Mouse (Mus musculus) erythroblast, embryonic 14.5 days (primary cell): ENCODE measurements around the gene Lpin1. TPM values are rescaled to one million over a fixed set of nuclear protein-coding genes. Genes with fewer than 3 reads are reported as not detected.

Source experiments
- H3K27me3 ChIP-seq: 2 replicates; pipeline ENCODE4 v1.6.1; 2012; ENCODE audit warnings: inconsistent platforms; ENCODE audit not compliant: control insufficient read depth
- H3K36me3 ChIP-seq: 2 replicates; pipeline ENCODE4 v1.6.1; 2012; ENCODE audit warnings: mild to moderate bottlenecking, inconsistent platforms; ENCODE audit not compliant: control insufficient read depth
- H3K4me1 ChIP-seq: 2 replicates; pipeline ENCODE4 v1.6.1; 2012; ENCODE audit warnings: inconsistent platforms; ENCODE audit not compliant: control insufficient read depth
- H3K4me3 ChIP-seq: replicated peaks from 2 replicates; pipeline ENCODE3; 2012; ENCODE audit warnings: moderate library complexity, mild to moderate bottlenecking, inconsistent platforms
- H3K9me3 ChIP-seq: 2 replicates; pipeline ENCODE4 v1.6.1; 2012; ENCODE audit warnings: low read length, inconsistent platforms, mixed read lengths; ENCODE audit not compliant: control insufficient read depth
- GATA1 ChIP-seq: IDR thresholded peaks from 2 replicates; pipeline ENCODE4 v1.6.1; 2012; ENCODE audit warnings: low read length, inconsistent platforms, mixed read lengths
- TAL1 ChIP-seq: IDR thresholded peaks from 3 replicates; pipeline ENCODE4 v1.6.1; 2012; ENCODE audit warnings: low read length, inconsistent platforms, mixed read lengths
- polyA plus RNA-seq: library from polyadenylated mRNA; stranded (reverse); fragments of >175 nt; gene quantifications from 2 replicates; pipeline ENCODE4 v1.2.3, GENCODE M21; 2012

The Lpin1 gene
- polyA plus RNA-seq: 0.02 and 0.03 TPM in 2 replicates

- Histone ChIP-seq H3K4me3 (no peak within 1 kb of the TSS), H3K4me1 (no peaks in the 10 kb centered on the region), H3K27me3 (no peaks in the 10 kb centered on the region), H3K36me3 (no peaks in the 10 kb centered on the region), H3K9me3 (no peaks in the 10 kb centered on the region)
- TF ChIP-seq TAL1 (no peak), GATA1 (no peak)
Observed at GRCm38 (mm10) chr12:16610936-16611335, at the start of gene Lpin1. Gene Lpin1 (minus strand): TSS chr12:16610966.

- Histone ChIP-seq H3K27me3 (peaks cover 14% of the 10 kb centered on the region), H3K4me3 (no peak overlapping the region), H3K36me3 (no peaks in the 10 kb centered on the region), H3K9me3 (no peaks in the 10 kb centered on the region), H3K4me1 (no peaks in the 10 kb centered on the region)
- TF ChIP-seq GATA1 (no peak), TAL1 (no peak)
Observed at GRCm38 (mm10) chr12:16656906-16657875, 46.4 kb upstream of the Lpin1 start.

GRCm38 (mm10) chr12:16655604-16656003 is 44.8 kb upstream of the Lpin1 start:
- Histone ChIP-seq H3K9me3 (no peaks in the 10 kb centered on the region), H3K27me3 (peaks cover 14% of the 10 kb centered on the region), H3K4me3 (no peak overlapping the region), H3K4me1 (no peaks in the 10 kb centered on the region), H3K36me3 (no peaks in the 10 kb centered on the region)
- TF ChIP-seq TAL1 (no peak), GATA1 (no peak)

GRCm38 (mm10) chr12:16653332-16654093 is 42.7 kb upstream of the Lpin1 start, which contains the start of gene Ntsr2:
Gene Ntsr2 (plus strand): TSS chr12:16653382.
- Histone ChIP-seq H3K9me3 (no peaks in the 10 kb centered on the region), H3K4me1 (no peaks in the 10 kb centered on the region), H3K27me3 (peaks cover 14% of the 10 kb centered on the region), H3K4me3 (no peak within 1 kb of the TSS), H3K36me3 (no peaks in the 10 kb centered on the region)
- no peak for TF ChIP-seq TAL1
- TF ChIP-seq GATA1: no peak

- peaks cover 13% of the 10 kb centered on the region for H3K27me3 ChIP-seq
- H3K36me3 ChIP-seq: no peaks in the 10 kb centered on the region
- no peak overlapping the region for H3K4me3 ChIP-seq
- H3K4me1 ChIP-seq: no peaks in the 10 kb centered on the region
- TF ChIP-seq GATA1: no peak
- TF ChIP-seq TAL1: no peak
- H3K9me3 ChIP-seq: no peaks in the 10 kb centered on the region
Observed at GRCm38 (mm10) chr12:16649819-16650218, 39.1 kb upstream of the Lpin1 start.

GRCm38 (mm10) chr12:16648273-16648672 is 37.5 kb upstream of the Lpin1 start:
- TF ChIP-seq GATA1 (no peak), TAL1 (no peak)
- Histone ChIP-seq H3K4me3 (no peak overlapping the region), H3K27me3 (peaks cover 1% of the 10 kb centered on the region), H3K36me3 (no peaks in the 10 kb centered on the region), H3K9me3 (no peaks in the 10 kb centered on the region), H3K4me1 (no peaks in the 10 kb centered on the region)

GRCm38 (mm10) chr12:16646780-16647409 is 36.1 kb upstream of the Lpin1 start:
- no peaks in the 10 kb centered on the region for H3K27me3 ChIP-seq
- TF ChIP-seq TAL1 (no peak), GATA1 (no peak)

GRCm38 (mm10) chr12:16644698-16645097 is 33.9 kb upstream of the Lpin1 start:
- TF ChIP-seq GATA1: no peak
- no peak for TF ChIP-seq TAL1
- no peaks in the 10 kb centered on the region for H3K36me3 ChIP-seq
- no peaks in the 10 kb centered on the region for H3K4me1 ChIP-seq
- H3K4me3 ChIP-seq: no peak overlapping the region
- no peaks in the 10 kb centered on the region for H3K9me3 ChIP-seq
- H3K27me3 ChIP-seq: no peaks in the 10 kb centered on the region

More at GRCm38 (mm10) chr12:16646780-16647409, 36.1 kb upstream of the Lpin1 start:
- no peaks in the 10 kb centered on the region for H3K36me3 ChIP-seq
- H3K9me3 ChIP-seq: no peaks in the 10 kb centered on the region
- no peaks in the 10 kb centered on the region for H3K4me1 ChIP-seq
- H3K4me3 ChIP-seq: no peak overlapping the region
